Mouse (Mus musculus) lung, adult 2 months (tissue): ENCODE measurements around the gene Rtp3. TPM values are rescaled to one million over a fixed set of nuclear protein-coding genes. Genes with fewer than 3 reads are reported as not detected.
A peak's percentile ranks its signal among the peaks of the same experiment; 100 is the strongest.

Experiments used
- DNase-seq: peaks from one replicate; pipeline ENCODE4 v3.0.0; 2022
- H3K4me1 ChIP-seq: fragments of 200-500 bp; 2 replicates; pipeline ENCODE4 v1.6.1; 2011; ENCODE audit warnings: low read length; ENCODE audit not compliant: control insufficient read depth, insufficient read depth
- H3K4me3 ChIP-seq: fragments of 200-500 bp; replicated peaks from 2 replicates; pipeline ENCODE3; 2011; ENCODE audit warnings: low read depth, mild to moderate bottlenecking, control low read depth, low read length; ENCODE audit errors: extremely low read depth
- CTCF ChIP-seq: fragments of 200-500 bp; IDR thresholded peaks from 2 replicates; pipeline ENCODE4 v1.5.1; 2011; ENCODE audit warnings: mild to moderate bottlenecking, low read length, control low read depth; ENCODE audit not compliant: insufficient read depth
- POLR2A ChIP-seq: fragments of 200-500 bp; IDR thresholded peaks from 2 replicates; pipeline ENCODE4 v1.6.1; 2011; ENCODE audit warnings: low read depth, mild to moderate bottlenecking, control low read depth, low read length, borderline replicate concordance; ENCODE audit errors: extremely low read depth
- WGBS: fragments of 180-500 bp; shearing (Covaris S2); methylation state at CpG from one replicate; pipeline ENCODE4 v1.1.7; 2018; 5-methylcytosine and 5-hydroxymethylcytosine counted together
- polyA plus RNA-seq: library from polyadenylated mRNA; depleted of rRNA; stranded (reverse); fragments of >200 nt; gene quantifications from 2 replicates; pipeline ENCODE4 v1.2.3, GENCODE M21; 2012; rRNA removed

Gene Rtp3
- polyA plus RNA-seq, 1 experiment = 29.0 TPM

GRCm38 (mm10) chr9:110951397-110951796 is 39.0 kb downstream of the Rtp3 start, which contains the start of gene Lrrc2:
TSS of gene Lrrc2 (plus strand) at chr9:110951545.
- no peaks in the 10 kb centered on the region for H3K4me1 ChIP-seq
- 77% methylated on average over 11 of the region's 11 CpGs for WGBS
- DNase-seq = no peak
- no peak for TF ChIP-seq POLR2A
- no peak for TF ChIP-seq CTCF
- no peak within 1 kb of the TSS for H3K4me3 ChIP-seq

DNA sequence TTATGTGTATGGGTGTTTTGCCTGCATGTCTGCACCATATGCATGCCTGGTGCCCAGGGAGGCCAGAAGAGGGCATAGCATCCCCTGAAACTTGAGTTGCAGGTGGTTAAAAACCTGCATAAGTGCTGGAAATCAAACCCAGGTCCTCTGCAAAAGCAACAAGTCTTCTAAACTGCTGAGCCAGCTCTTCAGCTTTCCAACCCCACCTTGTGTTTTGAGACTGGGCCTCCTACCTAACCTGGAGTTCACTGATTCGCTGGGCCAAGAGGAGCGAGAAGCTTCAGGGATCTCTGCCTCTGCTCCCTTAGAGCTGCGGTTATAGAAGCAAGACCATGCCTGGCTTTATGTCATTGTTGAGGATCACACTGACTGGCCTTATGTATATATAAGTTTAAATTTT is 40.3 kb downstream of the Rtp3 start:
- TF ChIP-seq CTCF = no peak
- no peak for TF ChIP-seq POLR2A
- no peak overlapping the region for H3K4me3 ChIP-seq
- 95% methylated on average over 3 of the region's 3 CpGs for WGBS
- H3K4me1 ChIP-seq = no peaks in the 10 kb centered on the region
- no peak for DNase-seq

- H3K4me1 ChIP-seq = no peaks in the 10 kb centered on the region
- no peak for DNase-seq
- 66% methylated on average over 8 of the region's 8 CpGs for WGBS
- no peak overlapping the region for H3K4me3 ChIP-seq
- TF ChIP-seq CTCF = no peak
- TF ChIP-seq POLR2A = no peak
These were observed 41.5 kb downstream of the Rtp3 start for GRCm38 (mm10) chr9:110948813-110949310.

DNA sequence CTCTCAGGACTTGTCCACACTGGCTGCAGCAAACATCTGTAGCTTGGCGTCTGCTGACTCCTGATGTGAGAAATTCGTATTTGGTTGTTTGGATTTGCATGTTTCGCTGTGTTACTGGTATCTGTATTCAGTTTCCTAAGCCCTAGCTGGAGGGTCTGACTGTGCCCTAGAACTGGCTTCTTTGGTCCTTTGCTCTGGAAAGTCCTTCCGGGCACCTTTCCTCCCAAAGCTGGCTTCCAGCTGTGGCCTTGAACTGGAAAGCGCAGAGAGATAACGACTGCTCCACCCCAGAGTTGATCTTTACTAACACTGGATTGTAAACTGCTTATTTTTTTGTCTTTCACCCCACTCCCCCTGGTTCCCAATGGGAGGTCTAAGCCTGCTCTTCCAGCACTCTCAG is 42.5 kb downstream of the Rtp3 start:
- no peak for TF ChIP-seq CTCF
- no peak for TF ChIP-seq POLR2A
- Histone ChIP-seq H3K4me3 (no peak overlapping the region), H3K4me1 (no peaks in the 10 kb centered on the region)
- DNase-seq = no peak
- WGBS = 76% methylated on average over 6 of the region's 6 CpGs

- no peaks in the 10 kb centered on the region for H3K4me1 ChIP-seq
- 62% methylated on average over 6 of the region's 6 CpGs for WGBS
- DNase-seq = no peak
- TF ChIP-seq CTCF (no peak), POLR2A (no peak)
- H3K4me3 ChIP-seq = no peak overlapping the region
These were observed 43.1 kb downstream of the Rtp3 start for GRCm38 (mm10) chr9:110947261-110947661.

DNA sequence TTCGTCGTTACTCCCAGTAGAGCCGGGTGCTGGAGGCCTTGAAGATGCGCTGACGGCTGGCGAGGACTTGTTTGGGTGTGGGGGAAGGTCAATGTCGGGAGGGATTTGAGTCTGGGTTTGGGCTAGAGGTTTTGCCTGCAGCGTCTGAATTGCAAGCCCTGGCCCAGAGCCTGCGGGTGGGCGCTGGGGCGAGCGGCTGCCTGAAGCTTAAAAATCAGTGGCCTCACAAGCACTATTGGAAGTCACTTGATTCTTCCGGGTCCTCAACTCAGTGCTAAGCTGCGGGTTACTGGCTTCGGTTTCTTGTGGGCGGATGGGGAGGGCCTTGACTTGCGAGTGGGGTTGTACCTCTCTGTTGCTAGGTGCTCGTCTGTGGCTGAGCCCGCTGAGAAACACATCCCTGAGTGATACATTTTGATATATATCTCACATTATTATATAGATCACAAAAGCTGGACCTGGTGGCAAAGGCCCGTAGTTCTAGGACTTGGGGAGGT is 43.8 kb downstream of the Rtp3 start:
- Histone ChIP-seq H3K4me1 (no peaks in the 10 kb centered on the region), H3K4me3 (no peak overlapping the region)
- DNase-seq = no peak
- WGBS = 57% methylated on average over 20 of the region's 20 CpGs
- no peak for TF ChIP-seq CTCF
- no peak for TF ChIP-seq POLR2A

- TF ChIP-seq POLR2A (no peak), CTCF (no peak)
- Histone ChIP-seq H3K4me3 (no peak within 1 kb of the TSS), H3K4me1 (no peaks in the 10 kb centered on the region)
These were observed 44.5 kb downstream of the Rtp3 start, which contains the start of gene Tdgf1 for GRCm38 (mm10) chr9:110945926-110946325. TSS of gene Tdgf1 (minus strand) at chr9:110946158.

GRCm38 (mm10) chr9:110945343-110945742 is 45.0 kb downstream of the Rtp3 start:
- H3K4me3 ChIP-seq = no peak overlapping the region
- WGBS = 26% methylated on average over 18 of the region's 18 CpGs
- no peak for TF ChIP-seq CTCF
- no peak for TF ChIP-seq POLR2A
- no peaks in the 10 kb centered on the region for H3K4me1 ChIP-seq
- DNase-seq = no peak

More at GRCm38 (mm10) chr9:110945926-110946325, 44.5 kb downstream of the Rtp3 start, which contains the start of gene Tdgf1:
- 32% methylated on average over 11 of the region's 11 CpGs for whole genome bisulfite sequencing
- no peak for DNase-seq

DNA sequence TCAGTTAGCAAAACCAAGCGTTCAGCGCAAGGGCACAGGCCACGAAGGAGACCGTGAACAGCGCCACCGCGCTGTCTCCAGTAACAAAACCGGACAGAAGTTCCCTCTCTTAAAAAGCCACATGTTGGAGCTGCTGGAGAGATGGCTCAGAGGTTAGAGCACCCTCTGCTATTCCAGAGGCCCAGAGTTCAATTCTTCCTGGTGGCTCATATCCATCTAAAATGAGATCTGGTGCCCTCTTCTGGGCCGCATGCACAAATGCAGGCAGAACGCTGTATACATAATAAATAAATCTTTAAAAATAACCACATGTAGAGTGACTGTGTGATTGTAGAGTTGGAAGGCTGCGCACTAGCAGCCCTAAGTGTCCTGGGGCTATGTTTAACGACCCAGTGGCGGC is 46.1 kb downstream of the Rtp3 start:
- TF ChIP-seq CTCF (peak; percentile 22; the same call in 1 of the 2 replicates), POLR2A (no peak)
- H3K4me1 ChIP-seq = no peaks in the 10 kb centered on the region
- no peak for DNase-seq
- H3K4me3 ChIP-seq = no peak overlapping the region
- 37% methylated on average over 13 of the region's 13 CpGs for WGBS

DNA sequence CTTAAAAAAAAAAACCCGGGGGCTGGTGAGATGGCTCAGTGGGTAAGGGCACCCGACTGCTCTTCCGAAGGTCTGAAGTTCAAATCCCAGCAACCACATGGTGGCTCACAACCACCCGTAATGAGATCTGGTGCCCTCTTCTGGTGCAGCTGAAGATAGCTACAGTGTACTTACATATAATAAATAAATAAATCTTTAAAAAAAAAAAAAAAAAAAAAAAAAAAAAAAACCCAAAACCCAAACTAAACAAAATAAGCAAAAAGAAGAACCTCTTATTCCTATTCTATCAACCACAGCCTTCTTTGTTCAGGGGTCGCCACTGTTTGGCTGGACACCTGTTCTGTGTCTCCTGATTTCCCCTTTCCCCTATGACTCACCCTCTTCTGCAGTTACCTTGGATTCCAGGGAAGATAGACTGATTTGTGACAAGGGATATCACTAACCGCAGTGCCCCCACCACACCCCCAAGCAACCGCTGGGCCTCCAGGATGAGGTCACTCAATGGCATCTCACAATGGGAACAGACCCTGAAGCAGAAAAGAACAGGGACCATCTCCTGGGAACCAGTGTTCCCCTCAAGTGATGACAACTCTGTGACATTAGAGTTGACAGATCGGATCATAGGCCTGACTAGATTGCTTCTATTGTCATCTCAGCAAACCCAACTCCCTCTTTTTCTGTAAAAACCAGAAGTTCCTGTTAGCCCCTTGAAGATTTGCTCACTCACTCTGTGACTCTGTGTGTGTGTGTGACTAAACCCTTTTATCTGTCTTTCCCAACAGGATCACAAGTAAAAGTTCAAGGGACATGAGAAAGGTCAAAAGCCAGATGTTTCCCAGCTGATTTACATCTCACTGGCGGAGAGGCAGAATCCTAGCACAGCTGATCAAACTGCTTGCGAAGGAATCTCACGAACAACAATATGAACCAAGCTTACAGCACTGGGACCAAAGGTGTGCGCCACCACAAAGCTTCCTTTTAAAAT is 52.6 kb downstream of the Rtp3 start:
- Histone ChIP-seq H3K4me1 (no peaks in the 10 kb centered on the region), H3K4me3 (no peak overlapping the region)
- 74% methylated on average over 12 of the region's 12 CpGs for WGBS
- TF ChIP-seq CTCF = no peak
- no peak for TF ChIP-seq POLR2A
- no peak for DNase-seq

- DNase-seq = no peak
- Histone ChIP-seq H3K4me3 (no peak overlapping the region), H3K4me1 (no peaks in the 10 kb centered on the region)
- WGBS = 76% methylated on average over 7 of the region's 7 CpGs
- TF ChIP-seq POLR2A (no peak), CTCF (no peak)
These were observed 54.4 kb downstream of the Rtp3 start for GRCm38 (mm10) chr9:110935941-110936340.

Other genes with a start within 250 kb of the Rtp3 start
- gene Myl3, start 248.7 kb downstream of the Rtp3 start, polyA plus RNA-seq = 10.8 and 214 TPM in 2 replicates
- gene Pth1r, start 243.4 kb downstream of the Rtp3 start, polyA plus RNA-seq = 13.8 and 14.0 TPM in 2 replicates
- gene Prss42, start 192.4 kb downstream of the Rtp3 start, polyA plus RNA-seq = not detected in 2 replicates
- gene Prss44, start 176.6 kb downstream of the Rtp3 start, polyA plus RNA-seq = not detected in 2 replicates
- not detected in 2 replicates for gene Prss43, start 163.9 kb downstream of the Rtp3 start, polyA plus RNA-seq
- gene Prss45, start 156.0 kb downstream of the Rtp3 start, polyA plus RNA-seq = not detected in 2 replicates
- gene Prss46, start 146.1 kb downstream of the Rtp3 start, polyA plus RNA-seq = not detected in 2 replicates
- gene Prss50, start 132.6 kb downstream of the Rtp3 start, polyA plus RNA-seq = 0.10 TPM in 1 of 2 replicates, not detected in the other
- gene Als2cl, start 110.7 kb downstream of the Rtp3 start, polyA plus RNA-seq = 118 and 120 TPM in 2 replicates
- gene Tmie, start 110.5 kb downstream of the Rtp3 start, polyA plus RNA-seq = 4.1 and 4.3 TPM in 2 replicates
- gene Fam240a, start 73.7 kb downstream of the Rtp3 start, polyA plus RNA-seq = not detected in 2 replicates
- 0.88 and 1.0 TPM in 2 replicates for gene Tdgf1, start 44.4 kb downstream of the Rtp3 start, polyA plus RNA-seq
- gene Lrrc2, start 39.0 kb downstream of the Rtp3 start, polyA plus RNA-seq = 0.38 and 0.84 TPM in 2 replicates
- 8.1 and 20.3 TPM in 2 replicates for gene Ltf, start 28.7 kb upstream of the Rtp3 start, polyA plus RNA-seq
- 43.9 and 51.2 TPM in 2 replicates for gene Ccrl2, start 66.9 kb upstream of the Rtp3 start, polyA plus RNA-seq
- gene Lrrfip2, start 127.0 kb upstream of the Rtp3 start, polyA plus RNA-seq = 19.8 and 22.3 TPM in 2 replicates